Mouse (Mus musculus): ENCODE data around the gene Platr17. TPM values are rescaled to one million over a fixed set of nuclear protein-coding genes. Genes with fewer than 3 reads are reported as not detected.

The Platr17 gene
- polyA plus RNA-seq, 1 experiment from 2014 or later: 0.55 TPM

DNA sequence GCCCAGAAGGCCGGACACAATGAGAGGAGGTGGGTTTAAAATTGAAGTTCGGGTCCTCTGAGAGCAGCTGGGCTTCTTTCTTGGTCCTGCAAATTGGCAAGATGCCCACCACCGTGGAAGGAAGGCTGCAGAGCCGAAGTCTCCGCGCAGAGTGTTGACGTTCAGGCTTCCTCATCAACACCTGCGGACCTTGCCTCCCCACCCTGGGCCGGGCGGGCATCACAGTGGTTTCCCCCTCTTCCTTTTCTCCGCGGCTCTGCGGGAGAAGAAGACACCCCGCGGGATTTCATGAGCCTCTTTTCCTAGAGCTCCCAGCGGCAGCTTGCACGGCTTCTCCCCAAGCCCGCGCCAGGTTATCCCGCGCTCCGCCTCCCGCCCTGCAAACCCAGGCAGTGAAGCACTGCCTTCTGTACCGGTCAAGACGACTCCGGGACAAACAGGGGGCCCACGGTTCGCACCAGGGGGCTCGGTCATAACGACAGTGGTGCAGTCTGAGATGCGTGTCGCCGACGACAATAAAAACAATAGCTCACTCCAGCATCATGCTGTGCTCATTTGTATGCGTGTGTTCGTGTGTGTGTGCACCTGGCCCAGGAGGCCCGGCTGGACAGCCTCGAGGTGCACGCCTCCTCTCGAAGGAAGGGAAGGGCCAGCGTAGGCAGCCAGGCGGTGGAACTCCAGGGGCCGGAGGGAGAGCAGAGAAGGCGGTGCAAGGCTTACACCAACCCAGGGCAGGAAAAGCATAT lies 3.6 kb downstream of the Platr17 start:
- no peaks in the 10 kb centered on the region for H3K27me3 ChIP-seq
- H3K4me3 ChIP-seq: peak overlapping the region; percentile 89
- peak; percentile 38 for ATAC-seq (ENCODE audit: low FRiP score, low read depth)
- H3K27ac ChIP-seq: peak overlapping the region; percentile 90
- peak overlapping the region; percentile 99 for H3K4me2 ChIP-seq (replicated peaks)
- H3K36me3 ChIP-seq: peaks cover 29% of the 10 kb centered on the region
- under 1% methylated on average over 44 of the region's 44 CpGs for WGBS
- H3K9ac ChIP-seq: peak overlapping the region; percentile 82
- peaks cover 23% of the 10 kb centered on the region for H3K4me1 ChIP-seq
- no peaks in the 10 kb centered on the region for H3K9me3 ChIP-seq

DNA sequence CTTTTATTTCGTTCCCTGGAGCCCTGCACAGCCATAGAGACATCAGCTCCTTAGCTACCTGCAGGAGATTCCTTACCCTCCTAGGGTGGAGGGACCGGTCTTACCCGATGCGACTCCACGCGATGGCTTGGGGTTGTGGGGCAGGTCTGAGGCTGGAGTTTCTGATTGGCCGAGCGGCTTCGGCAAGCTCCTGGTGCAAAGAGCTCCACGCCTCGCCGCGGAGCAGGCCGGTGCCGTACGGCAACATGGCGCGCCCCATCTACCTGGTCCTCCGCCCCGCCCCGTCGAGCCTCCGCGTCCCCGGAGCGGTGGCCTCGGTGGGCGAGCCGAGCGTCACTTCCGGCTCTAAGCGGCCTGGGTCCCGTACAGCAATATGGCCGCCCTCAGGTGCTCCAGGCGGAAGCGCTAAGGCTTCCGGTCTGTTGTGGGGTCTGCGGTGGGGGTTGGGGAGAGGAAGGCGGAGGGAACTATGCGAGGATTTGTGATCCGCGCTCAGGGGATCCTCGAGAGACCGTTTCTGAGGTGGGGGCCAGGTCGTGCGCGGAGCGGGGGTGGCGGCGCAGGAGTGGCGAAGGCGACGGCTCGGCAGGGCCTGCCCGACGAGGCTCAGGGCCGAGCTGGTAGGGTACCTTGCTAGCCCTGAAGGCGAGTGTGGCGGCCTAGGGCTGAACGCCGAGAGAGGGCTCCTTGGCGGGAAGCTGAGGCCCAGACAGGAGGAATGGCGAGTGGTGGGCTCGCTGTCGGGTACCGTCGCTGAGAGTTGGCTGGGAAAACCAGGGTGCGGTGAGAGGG lies 4.3 kb downstream of the Platr17 start, which contains the start of gene Daxx:
Daxx (plus strand) TSS at position 338 of the 792 bp plus-strand sequence.
- H3K4me3 ChIP-seq: peak within 1 kb of the TSS; percentile 89
- H3K27ac ChIP-seq: peak within 1 kb of the TSS; percentile 90
- peak; percentile 97 for ATAC-seq (ENCODE audit: low FRiP score, low read depth)
- under 1% methylated on average over 68 of the region's 68 CpGs for whole genome bisulfite sequencing
- no peaks in the 10 kb centered on the region for H3K9me3 ChIP-seq
- no peaks in the 10 kb centered on the region for H3K27me3 ChIP-seq
- peaks cover 36% of the 10 kb centered on the region for H3K36me3 ChIP-seq
- H3K4me2 ChIP-seq (replicated peaks): peak within 1 kb of the TSS; percentile 99
- H3K9ac ChIP-seq: peak within 1 kb of the TSS; percentile 90
- peaks cover 27% of the 10 kb centered on the region for H3K4me1 ChIP-seq

DNA sequence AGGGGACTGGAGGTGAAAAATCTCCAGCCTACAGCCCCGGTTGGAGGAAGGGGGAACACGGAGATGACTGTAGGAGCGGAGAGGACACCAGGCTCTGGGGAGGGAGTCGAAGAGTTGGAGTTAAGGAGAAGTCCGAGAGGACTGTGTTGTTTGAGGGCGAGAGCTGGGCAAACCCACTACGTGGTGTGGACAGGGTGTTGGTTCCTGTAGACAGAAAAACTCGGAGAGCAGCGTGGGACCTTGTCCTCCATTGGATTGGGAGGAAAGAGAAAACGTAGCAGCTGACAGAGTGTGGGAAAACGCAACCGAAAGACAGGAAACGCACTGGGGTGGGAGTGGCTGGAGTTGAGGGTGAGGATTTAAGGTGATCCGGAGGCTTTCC lies 4.9 kb downstream of the Platr17 start:
- Histone ChIP-seq H3K27me3 (no peaks in the 10 kb centered on the region), H3K4me3 (peak overlapping the region; percentile 89), H3K27ac (peak overlapping the region; percentile 87), H3K4me1 (peaks cover 31% of the 10 kb centered on the region), H3K9me3 (no peaks in the 10 kb centered on the region), H3K36me3 (peaks cover 42% of the 10 kb centered on the region), H3K9ac (peak overlapping the region; percentile 90), H3K4me2 (replicated peaks) (peak overlapping the region; percentile 99)
- WGBS: under 1% methylated on average over 14 of the region's 14 CpGs
- peak; percentile 2; the same call in 1 of the 2 replicates for ATAC-seq (ENCODE audit: low FRiP score, low read depth)

DNA sequence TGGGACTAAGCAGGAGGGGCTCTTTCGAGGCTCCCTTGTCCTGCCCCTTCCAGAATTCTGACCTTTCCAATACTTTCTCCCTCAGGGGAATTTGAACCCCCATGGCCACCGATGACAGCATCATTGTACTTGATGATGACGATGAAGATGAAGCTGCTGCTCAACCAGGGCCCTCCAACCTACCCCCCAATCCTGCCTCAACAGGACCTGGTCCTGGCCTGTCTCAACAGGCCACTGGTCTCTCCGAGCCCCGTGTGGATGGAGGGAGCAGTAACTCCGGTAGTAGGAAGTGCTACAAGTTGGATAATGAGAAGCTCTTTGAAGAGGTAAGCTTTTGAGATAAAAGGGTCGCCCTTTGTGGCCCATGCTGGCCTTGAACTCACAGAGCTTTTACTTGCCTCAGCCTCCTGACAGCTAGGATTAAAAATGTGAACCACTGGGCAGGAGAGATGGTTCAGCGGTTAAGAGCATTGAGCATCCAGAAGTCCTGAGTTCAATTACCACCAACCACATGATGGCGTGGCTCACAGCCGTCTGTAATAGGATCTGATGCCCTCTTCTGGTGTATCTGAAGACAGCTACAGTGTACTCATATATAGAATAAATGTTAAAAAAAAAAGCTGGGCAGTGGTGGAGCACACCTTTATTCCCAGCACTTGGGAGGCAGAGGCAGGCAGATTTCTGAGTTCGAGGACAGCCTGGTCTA lies 5.6 kb downstream of the Platr17 start:
- Histone ChIP-seq H3K27ac (peak overlapping the region; percentile 87; the same call in 1 of the 2 replicates), H3K36me3 (peaks cover 46% of the 10 kb centered on the region), H3K4me1 (peaks cover 37% of the 10 kb centered on the region), H3K9ac (peak overlapping the region; percentile 90), H3K27me3 (no peaks in the 10 kb centered on the region), H3K4me3 (peak overlapping the region; percentile 89), H3K9me3 (no peaks in the 10 kb centered on the region), H3K4me2 (replicated peaks) (peak overlapping the region; percentile 99)
- no peak for ATAC-seq (ENCODE audit: low FRiP score, low read depth)
- WGBS: 50% methylated on average over 11 of the region's 11 CpGs

DNA sequence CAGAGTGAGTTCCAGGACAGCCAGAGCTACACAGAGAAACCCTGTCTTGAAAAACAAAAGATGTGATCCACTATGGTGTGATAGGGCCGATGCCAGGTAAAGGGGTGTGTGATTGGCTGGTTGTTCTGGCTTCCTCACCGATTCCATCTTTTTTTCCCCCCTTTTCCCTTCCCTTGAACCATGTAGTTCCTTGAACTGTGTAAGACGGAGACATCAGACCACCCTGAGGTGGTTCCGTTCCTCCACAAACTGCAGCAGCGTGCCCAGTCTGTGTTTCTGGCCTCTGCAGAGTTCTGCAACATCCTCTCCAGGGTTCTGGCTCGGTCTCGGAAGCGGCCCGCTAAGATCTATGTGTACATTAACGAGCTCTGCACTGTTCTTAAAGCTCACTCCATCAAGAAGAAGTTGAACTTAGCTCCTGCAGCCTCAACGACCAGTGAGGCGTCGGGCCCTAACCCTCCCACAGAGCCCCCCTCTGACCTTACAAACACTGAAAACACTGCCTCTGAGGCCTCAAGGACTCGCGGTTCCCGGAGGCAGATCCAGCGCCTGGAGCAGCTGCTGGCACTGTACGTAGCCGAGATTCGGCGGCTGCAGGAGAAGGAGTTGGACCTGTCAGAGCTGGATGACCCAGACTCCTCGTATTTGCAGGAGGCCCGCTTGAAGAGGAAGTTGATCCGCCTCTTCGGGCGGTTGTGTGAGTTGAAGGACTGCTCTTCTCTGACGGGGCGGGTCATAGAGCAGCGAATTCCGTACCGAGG lies 6.3 kb downstream of the Platr17 start:
- WGBS: 92% methylated on average over 31 of the region's 31 CpGs
- H3K9me3 ChIP-seq: no peaks in the 10 kb centered on the region
- H3K4me2 ChIP-seq (replicated peaks): 0 out of 2 replicates have a peak overlapping the region, but pooled peaks have one; percentile 9
- H3K27ac ChIP-seq: no peak overlapping the region
- H3K4me3 ChIP-seq: 0 out of 2 replicates have a peak overlapping the region, but pooled peaks have one; percentile 89
- H3K4me1 ChIP-seq: peaks cover 38% of the 10 kb centered on the region
- no peaks in the 10 kb centered on the region for H3K27me3 ChIP-seq
- H3K36me3 ChIP-seq: peaks cover 46% of the 10 kb centered on the region
- no peak for ATAC-seq (ENCODE audit: low FRiP score, low read depth)
- H3K9ac ChIP-seq: 0 out of 2 replicates have a peak overlapping the region, but pooled peaks have one; percentile 39

DNA sequence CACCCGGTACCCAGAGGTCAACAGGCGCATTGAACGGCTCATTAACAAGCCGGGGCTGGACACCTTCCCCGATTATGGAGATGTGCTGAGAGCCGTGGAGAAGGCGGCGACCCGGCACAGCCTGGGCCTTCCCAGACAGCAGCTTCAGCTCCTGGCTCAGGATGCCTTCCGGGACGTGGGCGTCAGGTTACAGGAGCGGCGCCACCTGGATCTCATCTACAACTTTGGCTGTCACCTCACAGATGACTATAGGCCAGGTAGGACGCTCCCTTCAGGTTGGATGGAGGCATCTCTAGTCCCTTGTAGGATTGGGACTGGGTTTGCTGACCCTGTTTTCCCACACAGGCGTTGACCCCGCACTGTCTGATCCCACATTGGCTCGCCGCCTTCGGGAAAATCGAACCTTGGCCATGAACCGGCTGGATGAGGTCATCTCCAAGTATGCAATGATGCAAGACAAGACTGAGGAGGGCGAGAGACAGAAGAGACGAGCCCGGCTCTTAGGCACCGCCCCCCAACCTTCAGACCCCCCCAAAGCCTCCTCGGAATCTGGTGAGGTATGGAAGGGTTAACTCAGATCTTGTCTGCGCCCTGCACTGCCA lies 7.0 kb downstream of the Platr17 start:
- Histone ChIP-seq H3K4me2 (replicated peaks) (no peak overlapping the region), H3K27ac (no peak overlapping the region), H3K27me3 (no peaks in the 10 kb centered on the region), H3K9ac (0 out of 2 replicates have a peak overlapping the region, but pooled peaks have one; percentile 39), H3K4me3 (no peak overlapping the region), H3K36me3 (peaks cover 46% of the 10 kb centered on the region), H3K4me1 (peaks cover 41% of the 10 kb centered on the region), H3K9me3 (no peaks in the 10 kb centered on the region)
- no peak for ATAC-seq (ENCODE audit: low FRiP score, low read depth)
- WGBS: 89% methylated on average over 28 of the region's 28 CpGs

DNA sequence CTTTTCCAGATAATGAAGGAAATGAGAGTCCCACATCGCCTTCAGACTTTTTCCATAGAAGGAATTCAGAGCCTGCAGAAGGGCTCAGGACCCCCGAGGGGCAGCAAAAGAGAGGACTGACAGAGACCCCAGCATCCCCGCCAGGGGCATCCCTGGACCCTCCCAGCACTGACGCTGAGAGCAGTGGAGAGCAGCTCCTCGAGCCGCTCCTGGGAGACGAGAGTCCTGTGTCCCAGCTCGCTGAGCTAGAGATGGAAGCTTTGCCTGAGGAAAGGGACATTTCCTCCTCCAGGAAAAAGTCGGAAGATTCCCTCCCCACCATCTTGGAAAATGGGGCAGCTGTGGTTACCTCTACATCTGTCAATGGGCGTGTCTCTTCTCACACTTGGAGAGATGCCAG lies 8.3 kb downstream of the Platr17 start:
- no peak overlapping the region for H3K9ac ChIP-seq
- no peaks in the 10 kb centered on the region for H3K27me3 ChIP-seq
- peaks cover 52% of the 10 kb centered on the region for H3K36me3 ChIP-seq
- H3K9me3 ChIP-seq: no peaks in the 10 kb centered on the region
- no peak for ATAC-seq (ENCODE audit: low FRiP score, low read depth)
- WGBS: 92% methylated on average over 10 of the region's 10 CpGs
- H3K4me2 ChIP-seq (replicated peaks): no peak overlapping the region
- peaks cover 43% of the 10 kb centered on the region for H3K4me1 ChIP-seq
- H3K27ac ChIP-seq: no peak overlapping the region
- no peak overlapping the region for H3K4me3 ChIP-seq

DNA sequence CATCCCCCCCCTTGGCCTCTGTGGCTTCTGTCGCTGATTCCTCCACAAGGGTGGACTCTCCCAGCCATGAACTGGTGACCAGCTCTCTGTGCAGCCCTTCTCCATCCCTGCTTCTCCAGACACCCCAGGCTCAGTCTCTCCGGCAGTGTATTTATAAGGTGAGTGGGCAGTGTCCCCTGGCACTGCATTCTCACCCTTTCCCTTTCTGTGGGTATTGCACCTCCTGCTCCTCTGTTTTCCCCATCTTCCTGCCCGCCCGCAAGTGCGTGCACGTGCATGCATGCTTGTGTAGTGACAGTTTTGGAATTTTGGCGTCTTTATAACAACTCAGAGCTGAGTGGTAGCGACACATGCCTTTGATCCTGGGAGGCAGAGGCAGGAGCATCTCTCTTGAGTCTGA lies 9.0 kb downstream of the Platr17 start:
- Histone ChIP-seq H3K27ac (no peak overlapping the region), H3K4me1 (peaks cover 48% of the 10 kb centered on the region), H3K36me3 (peaks cover 52% of the 10 kb centered on the region), H3K27me3 (no peaks in the 10 kb centered on the region), H3K4me2 (replicated peaks) (no peak overlapping the region), H3K4me3 (no peak overlapping the region), H3K9ac (no peak overlapping the region; the same call in 1 of the 2 replicates), H3K9me3 (no peaks in the 10 kb centered on the region)
- ATAC-seq (ENCODE audit: low FRiP score, low read depth): no peak
- WGBS: 95% methylated on average over 8 of the region's 8 CpGs

DNA sequence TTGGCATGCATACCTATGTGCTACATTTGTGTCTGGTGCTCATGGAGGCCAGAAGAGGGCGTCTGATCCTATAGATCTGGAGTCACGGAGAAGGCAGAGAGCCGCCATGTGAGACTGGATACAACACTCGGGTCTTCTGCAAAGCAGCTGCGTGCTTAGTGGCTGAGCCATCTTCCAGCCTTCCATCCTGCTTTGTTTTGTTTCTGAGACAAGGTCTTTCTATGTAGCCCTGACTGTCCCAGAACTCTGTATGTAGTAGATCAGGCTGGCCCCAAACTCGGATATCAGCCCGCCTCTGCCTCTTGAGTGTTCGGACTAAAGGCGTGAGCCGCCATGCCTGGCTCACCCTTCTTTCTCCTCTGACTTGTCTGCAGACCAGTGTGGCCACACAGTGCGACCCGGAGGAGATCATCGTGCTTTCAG lies 10.0 kb downstream of the Platr17 start:
- peak overlapping the region; percentile 68 for H3K4me2 ChIP-seq (replicated peaks)
- H3K36me3 ChIP-seq: peaks cover 52% of the 10 kb centered on the region
- peaks cover 52% of the 10 kb centered on the region for H3K4me1 ChIP-seq
- H3K27ac ChIP-seq: peak overlapping the region; percentile 28; the same call in 1 of the 2 replicates
- H3K27me3 ChIP-seq: no peaks in the 10 kb centered on the region
- peak overlapping the region; percentile 52 for H3K4me3 ChIP-seq
- no peaks in the 10 kb centered on the region for H3K9me3 ChIP-seq
- no peak for ATAC-seq (ENCODE audit: low FRiP score, low read depth)
- H3K9ac ChIP-seq: peak overlapping the region; percentile 51
- 68% methylated on average over 13 of the region's 13 CpGs for WGBS

DNA sequence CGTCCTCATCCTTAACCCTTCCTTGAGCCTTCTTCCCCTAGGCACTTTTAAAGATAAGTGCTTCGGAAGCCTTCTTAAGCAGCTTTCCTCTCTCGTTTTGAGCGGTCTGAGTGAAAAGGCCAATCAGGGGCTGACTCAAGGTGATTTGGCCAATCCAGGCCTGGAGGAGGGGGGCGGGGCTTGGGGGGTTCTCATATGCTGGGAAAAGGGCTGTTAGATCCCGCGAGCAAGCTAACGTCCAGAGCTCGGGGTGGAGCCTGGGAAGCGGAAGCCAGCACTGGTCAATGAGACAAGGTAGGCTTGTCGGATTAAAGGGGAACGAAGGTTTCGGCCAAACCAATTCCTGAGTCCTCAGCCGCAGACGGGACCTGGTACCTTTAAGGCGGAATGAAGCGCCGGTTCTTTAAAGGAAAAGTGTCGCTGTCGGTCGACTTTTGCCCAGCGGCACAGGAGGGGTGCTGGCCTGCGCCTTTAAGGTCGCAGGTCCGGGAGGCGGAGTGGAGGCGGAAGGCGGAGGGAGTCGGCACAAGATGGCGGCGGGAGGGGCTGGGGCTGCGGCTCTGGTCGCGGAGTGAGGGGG lies 10.8 kb downstream of the Platr17 start, which contains the start of the genes Tapbp and Zbtb22:
Tapbp (plus strand) TSS at position 229 of the 580 bp plus-strand sequence.
Zbtb22 (plus strand) TSS at position 234 of the 580 bp plus-strand sequence.
- Histone ChIP-seq H3K27me3 (no peaks in the 10 kb centered on the region), H3K4me3 (peak within 1 kb of the TSS; percentile 52), H3K4me1 (peaks cover 50% of the 10 kb centered on the region), H3K9ac (peak within 1 kb of the TSS; percentile 63), H3K9me3 (no peaks in the 10 kb centered on the region), H3K27ac (peak within 1 kb of the TSS; percentile 72; the same call in 1 of the 2 replicates), H3K36me3 (peaks cover 48% of the 10 kb centered on the region), H3K4me2 (replicated peaks) (peak within 1 kb of the TSS; percentile 68)
- under 1% methylated on average over 34 of the region's 34 CpGs for WGBS
- ATAC-seq (ENCODE audit: low FRiP score, low read depth): peak; percentile 91
